ENCODE assay signal across 29 mouse cellular contexts in the genomic region with DNA sequence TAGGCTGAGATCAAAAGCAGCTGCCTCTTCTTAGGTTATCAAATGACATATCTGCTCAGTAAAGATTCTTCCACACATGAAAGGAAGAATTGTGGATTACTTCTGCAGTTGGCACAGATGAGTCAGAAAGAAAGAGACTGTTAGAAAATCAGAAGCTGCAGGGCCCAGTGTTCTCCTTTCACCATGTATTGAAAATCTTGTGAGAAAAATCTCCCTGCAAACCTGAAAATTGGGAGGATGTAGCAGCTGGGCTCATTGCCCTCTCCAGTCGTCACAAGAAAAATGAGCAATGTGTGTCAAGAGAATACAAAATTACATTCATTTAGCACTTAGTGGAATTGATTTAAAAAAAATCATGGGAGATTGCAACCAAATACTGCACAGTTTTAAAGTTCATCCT.
DNase-seq lines count a peak whose midpoint lies in the region; ATAC-seq lines count a peak whose summit lies in the region.
"Had no signal": no experiment of that assay in that cellular context is flagged by ENCODE, and none has a peak within 500 bp of the region (broad histone marks: within the 10 kb centered on the region; RNA-seq: fewer than 3 reads in every experiment).

No protein-coding gene starts in this region.

- H3K36me3 ChIP-seq in embryonic facial prominence, embryonic 14.5 days (ENCODE audit: control insufficient read depth, insufficient read depth, low read length) = no peaks in the 10 kb centered on the region
- no peaks in the 10 kb centered on the region for H3K36me3 ChIP-seq in embryonic facial prominence, embryonic 10.5 days (replicated peaks)
- H3K36me3 ChIP-seq: forebrain, embryonic 10.5 days; hindbrain, embryonic 10.5 days; hindbrain, embryonic 15.5 days; midbrain, embryonic 13.5 days; neural tube, embryonic 13.5 days had no signal

- no peaks in the 10 kb centered on the region for H3K9me3 ChIP-seq in embryonic facial prominence, embryonic 14.5 days (ENCODE audit: control insufficient read depth, low read length)
- no peaks in the 10 kb centered on the region for H3K9me3 ChIP-seq in embryonic facial prominence, embryonic 10.5 days
- H3K9me3 ChIP-seq: forebrain, embryonic 10.5 days; hindbrain, embryonic 10.5 days; hindbrain, embryonic 15.5 days; midbrain, embryonic 13.5 days; neural tube, embryonic 13.5 days had no signal

- H3K9ac ChIP-seq in embryonic facial prominence, embryonic 14.5 days (ENCODE audit: low read depth, low read length) = no peak overlapping the region
- H3K9ac ChIP-seq: hindbrain, embryonic 15.5 days; liver, embryonic 14.5 days; midbrain, embryonic 13.5 days; neural tube, embryonic 13.5 days had no signal

- no peak for ATAC-seq in embryonic facial prominence, embryonic 14.5 days (ENCODE audit: low read depth)
- ATAC-seq: forebrain, embryonic 16.5 days; midbrain, embryonic 13.5 days had no signal

- peak; percentile 2 for DNase-seq in embryonic facial prominence, embryonic 14.5 days (ENCODE audit: low spot score)
- DNase-seq in embryonic facial prominence, embryonic 10.5 days (ENCODE audit: low spot score) = no peak
- peak; percentile 1 for DNase-seq in layer of hippocampus, adult 9-11 months
- no peak for DNase-seq in layer of hippocampus, postnatal 36 days
- peak; percentile 8 for DNase-seq in NIH3T3 (ENCODE audit: low read depth)
- DNase-seq in right cerebral cortex, postnatal 25 days = peak; percentile 17
- no peak for DNase-seq in testis, postnatal 14 days (ENCODE audit: low spot score)
- DNase-seq: adrenal gland, adult 8-10 months; cerebellum, adult 8-10 months; cerebellum, postnatal 25 days; gastrocnemius, postnatal 10 days; heart, postnatal 14 days; kidney, adult 2 months; kidney, postnatal 4 days; liver; lung, adult 2 months; lung, postnatal 10 days; thymus, postnatal 4 days had no signal

- no peaks in the 10 kb centered on the region for H3K4me1 ChIP-seq in embryonic facial prominence, embryonic 14.5 days (ENCODE audit: control insufficient read depth, insufficient read depth, low read length)
- no peaks in the 10 kb centered on the region for H3K4me1 ChIP-seq in embryonic facial prominence, embryonic 10.5 days
- H3K4me1 ChIP-seq: forebrain, embryonic 10.5 days; hindbrain, embryonic 10.5 days; hindbrain, embryonic 15.5 days; midbrain, embryonic 13.5 days; neural tube, embryonic 13.5 days had no signal

- H3K4me3 ChIP-seq in embryonic facial prominence, embryonic 14.5 days (ENCODE audit: low read depth, low read length) = no peak overlapping the region
- H3K4me3 ChIP-seq in embryonic facial prominence, embryonic 10.5 days = no peak overlapping the region
- H3K4me3 ChIP-seq: forebrain, embryonic 10.5 days; hindbrain, embryonic 10.5 days; hindbrain, embryonic 15.5 days; midbrain, embryonic 13.5 days; neural tube, embryonic 13.5 days had no signal

- no peak overlapping the region for H3K27ac ChIP-seq in embryonic facial prominence, embryonic 14.5 days (replicated peaks; ENCODE audit: low read depth, low read length)
- no peak overlapping the region for H3K27ac ChIP-seq in embryonic facial prominence, embryonic 10.5 days (replicated peaks)
- H3K27ac ChIP-seq: forebrain, embryonic 10.5 days; hindbrain, embryonic 10.5 days; hindbrain, embryonic 15.5 days; kidney, postnatal 0 days; liver, embryonic 14.5 days; macrophage; midbrain, embryonic 13.5 days; neural tube, embryonic 13.5 days; stomach, postnatal 0 days had no signal

- peaks cover 11% of the 10 kb centered on the region for H3K27me3 ChIP-seq in embryonic facial prominence, embryonic 14.5 days (replicated peaks; ENCODE audit: control insufficient read depth, insufficient read depth, low read length)
- peaks cover 84% of the 10 kb centered on the region for H3K27me3 ChIP-seq in embryonic facial prominence, embryonic 10.5 days (replicated peaks; ENCODE audit: low read depth, poor library complexity, severe bottlenecking)
- H3K27me3 ChIP-seq: CH12.LX had no signal

- H3K4me2 ChIP-seq in embryonic facial prominence, embryonic 14.5 days (ENCODE audit: low read depth, low read length) = no peak overlapping the region
- H3K4me2 ChIP-seq: hindbrain, embryonic 15.5 days; midbrain, embryonic 13.5 days; neural tube, embryonic 13.5 days had no signal

- WGBS in embryonic facial prominence, embryonic 14.5 days = 46% methylated on average over 1 of the region's 1 CpGs
- 83% methylated on average over 1 of the region's 1 CpGs for WGBS in embryonic facial prominence, embryonic 10.5 days

Comparison
In these comparisons a context has a peak if more than half of its experiments do, and no peak if none do; other contexts are left out.
1. DNase-seq: peak in embryonic facial prominence, embryonic 14.5 days (single experiment), layer of hippocampus, adult 9-11 months (single experiment), NIH3T3 (single experiment) and right cerebral cortex, postnatal 25 days (single experiment); none in embryonic facial prominence, embryonic 10.5 days (single experiment), layer of hippocampus, postnatal 36 days (0 of 2) and testis, postnatal 14 days (single experiment).